Mouse (Mus musculus): Measurements from ENCODE around the gene Gm5447.

DNA sequence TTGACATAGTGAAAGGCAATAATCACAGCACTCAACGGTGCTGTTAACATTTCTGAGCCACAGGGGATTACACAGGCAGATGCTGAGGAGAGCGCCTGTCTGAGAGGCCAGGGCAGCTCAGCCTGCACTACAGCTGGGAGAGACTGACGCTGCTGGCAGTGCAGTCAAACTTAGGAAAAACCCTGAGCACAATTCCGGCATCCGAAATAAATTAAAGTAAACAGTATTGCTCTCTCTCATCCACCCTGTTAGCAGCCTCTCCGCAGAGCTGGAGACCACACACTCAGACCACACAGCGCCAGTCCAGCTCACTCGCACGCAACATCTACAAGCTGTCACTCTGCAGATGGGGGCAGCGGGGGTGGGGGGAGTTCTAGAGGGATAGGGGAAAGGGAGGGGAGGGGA lies 7.5 kb upstream of the Gm5447 start:
- no peak for TF ChIP-seq CTCF (conservative IDR thresholded peaks at IDR 0.05; ENCODE audit: low read length)
- peak; percentile 63; the same call in 1 of the 2 replicates for TF ChIP-seq NANOG (IDR thresholded peaks at IDR 0.05; ENCODE audit: borderline replicate concordance, low read length)
